Mouse (Mus musculus): ENCODE measurements at regions not wholly inside any gene's neighbourhood (a gene's known extent, or its start where the extent isn't known, plus 50 kb on each side); places are given as distances from the start of the nearest gene placed in this dataset.

DNA sequence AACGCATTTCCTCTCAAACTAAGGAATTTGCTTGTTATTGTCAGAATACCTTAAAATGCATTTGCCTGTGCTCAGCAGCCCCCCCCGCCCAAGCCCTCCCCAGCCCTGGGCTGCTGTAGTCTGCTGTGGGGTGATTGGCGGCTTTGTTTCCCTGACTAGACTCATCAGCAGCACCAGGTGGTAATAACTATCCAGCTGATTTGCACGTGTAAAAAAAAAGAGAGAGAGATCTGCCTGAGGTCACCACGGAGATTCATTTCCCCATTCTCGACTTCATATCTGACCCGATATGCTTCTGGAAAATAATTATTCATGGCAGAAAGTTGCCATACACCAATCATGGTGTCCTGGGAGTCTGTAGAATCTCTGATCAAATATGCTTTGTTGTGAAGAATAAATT lies 56.5 kb upstream of the Atp5g3 start:
- TF ChIP-seq EP300 (IDR thresholded peaks at IDR 0.05; ENCODE audit: low read length) (no peak), CTCF (conservative IDR thresholded peaks at IDR 0.05 in 1 of 2, IDR thresholded peaks at IDR 0.05 in 1 of 2; ENCODE audit: low read depth in 2 of 2, low read length in 2 of 2) (no peak)
